Mouse (Mus musculus): ENCODE results near the gene Myb.

The Myb gene

GRCm38 (mm10) chr10:21160537-21161358 lies at the start of gene Myb:
Gene Myb, minus strand, starts transcription at chr10:21160984.
- peak; percentile 93 for DNase-seq (ENCODE audit: low read depth)

- peak; percentile 49 for DNase-seq (ENCODE audit: low read depth)
These were observed 46.6 kb upstream of the Myb start for GRCm38 (mm10) chr10:21207378-21207777.

- DNase-seq (ENCODE audit: low read depth), result peak; percentile 51
These were observed 45.4 kb upstream of the Myb start for GRCm38 (mm10) chr10:21206232-21206631.

- peak; percentile 51 for DNase-seq (ENCODE audit: low read depth)
These were observed 43.8 kb upstream of the Myb start for GRCm38 (mm10) chr10:21204496-21205085.

- no peak for DNase-seq (ENCODE audit: low read depth)
These were observed 43.1 kb upstream of the Myb start for GRCm38 (mm10) chr10:21203886-21204285.

GRCm38 (mm10) chr10:21203461-21203860 lies 42.7 kb upstream of the Myb start:
- no peak for DNase-seq (ENCODE audit: low read depth)

- no peak for DNase-seq (ENCODE audit: low read depth)
These were observed 40.0 kb upstream of the Myb start for GRCm38 (mm10) chr10:21200761-21201160.

- no peak for DNase-seq (ENCODE audit: low read depth)
These were observed 39.5 kb upstream of the Myb start for GRCm38 (mm10) chr10:21200322-21200721.

GRCm38 (mm10) chr10:21196646-21197116 lies 35.9 kb upstream of the Myb start:
- DNase-seq (ENCODE audit: low read depth), result peak; percentile 84

- DNase-seq (ENCODE audit: low read depth), result no peak
These were observed 34.8 kb upstream of the Myb start for GRCm38 (mm10) chr10:21195597-21195996.

- DNase-seq (ENCODE audit: low read depth), result no peak
These were observed 33.2 kb upstream of the Myb start for GRCm38 (mm10) chr10:21193935-21194505.

GRCm38 (mm10) chr10:21193088-21193934 lies 32.5 kb upstream of the Myb start:
- no peak for DNase-seq (ENCODE audit: low read depth)

- no peak for DNase-seq (ENCODE audit: low read depth)
These were observed 31.7 kb upstream of the Myb start for GRCm38 (mm10) chr10:21192436-21192835.

- DNase-seq (ENCODE audit: low read depth), result no peak
These were observed 29.1 kb upstream of the Myb start for GRCm38 (mm10) chr10:21189756-21190397.

- no peak for DNase-seq (ENCODE audit: low read depth)
These were observed 28.5 kb upstream of the Myb start for GRCm38 (mm10) chr10:21189275-21189601.

- DNase-seq (ENCODE audit: low read depth), result peak; percentile 87
These were observed 27.9 kb upstream of the Myb start for GRCm38 (mm10) chr10:21188564-21189274.

- peak; percentile 51 for DNase-seq (ENCODE audit: low read depth)
These were observed 27.1 kb upstream of the Myb start for GRCm38 (mm10) chr10:21187847-21188246.

GRCm38 (mm10) chr10:21186733-21187132 lies 25.9 kb upstream of the Myb start:
- DNase-seq (ENCODE audit: low read depth), result peak; percentile 92

GRCm38 (mm10) chr10:21178711-21179110 lies 17.9 kb upstream of the Myb start:
- DNase-seq (ENCODE audit: low read depth), result no peak

- no peak for DNase-seq (ENCODE audit: low read depth)
These were observed 17.5 kb upstream of the Myb start for GRCm38 (mm10) chr10:21178281-21178680.

GRCm38 (mm10) chr10:21172650-21173200 lies 11.9 kb upstream of the Myb start:
- peak; percentile 78 for DNase-seq (ENCODE audit: low read depth)
